Mouse (Mus musculus) lung, adult 2 months (tissue): ENCODE measurements around the gene Ppfia3. TPM values are rescaled to one million over a fixed set of nuclear protein-coding genes. Genes with fewer than 3 reads are reported as not detected.

Experiments used
- DNase-seq: peaks from one replicate; pipeline ENCODE4 v3.0.0; 2022
- H3K4me1 ChIP-seq: fragments of 200-500 bp; 2 replicates; pipeline ENCODE4 v1.6.1; 2011; ENCODE audit warnings: low read length; ENCODE audit not compliant: control insufficient read depth, insufficient read depth
- H3K4me3 ChIP-seq: fragments of 200-500 bp; replicated peaks from 2 replicates; pipeline ENCODE3; 2011; ENCODE audit warnings: low read depth, mild to moderate bottlenecking, control low read depth, low read length; ENCODE audit errors: extremely low read depth
- CTCF ChIP-seq: fragments of 200-500 bp; IDR thresholded peaks from 2 replicates; pipeline ENCODE4 v1.5.1; 2011; ENCODE audit warnings: mild to moderate bottlenecking, low read length, control low read depth; ENCODE audit not compliant: insufficient read depth
- POLR2A ChIP-seq: fragments of 200-500 bp; IDR thresholded peaks from 2 replicates; pipeline ENCODE4 v1.6.1; 2011; ENCODE audit warnings: low read depth, mild to moderate bottlenecking, control low read depth, low read length, borderline replicate concordance; ENCODE audit errors: extremely low read depth
- WGBS: fragments of 180-500 bp; shearing (Covaris S2); methylation state at CpG from one replicate; pipeline ENCODE4 v1.1.7; 2018; 5-methylcytosine and 5-hydroxymethylcytosine counted together
- polyA plus RNA-seq: library from polyadenylated mRNA; depleted of rRNA; stranded (reverse); fragments of >200 nt; gene quantifications from 2 replicates; pipeline ENCODE4 v1.2.3, GENCODE M21; 2012; rRNA removed

Ppfia3 gene
- 1.2 and 3.7 TPM in 2 replicates for polyA plus RNA-seq

DNA sequence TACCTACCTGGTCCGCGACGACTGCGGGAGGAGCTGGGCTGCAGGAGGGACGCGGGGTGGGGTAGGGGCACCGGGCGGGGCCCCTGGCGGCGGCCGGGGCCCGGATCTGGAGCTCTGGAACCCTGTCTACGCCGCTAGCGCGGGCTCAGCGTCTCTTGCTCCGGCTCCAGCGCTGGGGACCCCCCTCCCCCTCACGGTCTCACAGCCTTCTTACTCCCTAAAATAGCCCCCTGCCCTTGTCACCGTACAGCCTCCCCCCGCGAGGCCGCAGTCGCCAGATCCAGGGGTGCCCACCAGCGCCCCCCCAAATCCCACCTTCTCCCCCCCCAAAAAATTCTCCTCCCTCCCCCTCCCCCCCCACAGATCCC lies at the start of gene Ppfia3:
Gene Ppfia3, minus strand, starts transcription at position 368 of the 368 bp plus-strand sequence.
- 2% methylated on average over 26 of the region's 26 CpGs for WGBS
- Histone ChIP-seq H3K4me3 (peak within 1 kb of the TSS; percentile 76), H3K4me1 (no peaks in the 10 kb centered on the region; the same call in none of the 2 replicates)
- TF ChIP-seq POLR2A (no peak), CTCF (no peak)
- DNase-seq: no peak

DNA sequence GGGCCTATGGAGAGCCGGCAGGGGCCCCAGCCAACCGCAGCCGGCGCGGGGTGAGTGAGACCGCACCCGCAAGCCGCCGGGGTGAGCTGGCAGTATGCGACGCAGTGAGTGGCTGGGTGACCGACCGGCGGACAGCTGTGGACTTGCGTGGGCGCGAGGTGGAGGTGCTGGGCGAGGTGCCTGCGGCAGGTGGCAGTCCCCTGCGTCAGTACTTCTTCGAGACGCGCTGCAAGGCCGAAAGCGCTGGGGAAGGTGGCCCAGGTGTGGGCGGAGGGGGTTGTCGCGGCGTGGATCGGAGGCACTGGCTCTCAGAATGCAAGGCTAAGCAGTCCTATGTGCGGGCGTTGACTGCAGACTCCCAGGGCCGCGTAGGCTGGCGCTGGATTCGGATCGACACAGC lies 48.8 kb upstream of the Ppfia3 start:
- TF ChIP-seq POLR2A (no peak), CTCF (no peak)
- Histone ChIP-seq H3K4me3 (peak overlapping the region; percentile 6), H3K4me1 (peaks cover 4% of the 10 kb centered on the region; the same call in 1 of the 2 replicates)
- WGBS: 14% methylated on average over 37 of the region's 37 CpGs
- peak; percentile 32 for DNase-seq

DNA sequence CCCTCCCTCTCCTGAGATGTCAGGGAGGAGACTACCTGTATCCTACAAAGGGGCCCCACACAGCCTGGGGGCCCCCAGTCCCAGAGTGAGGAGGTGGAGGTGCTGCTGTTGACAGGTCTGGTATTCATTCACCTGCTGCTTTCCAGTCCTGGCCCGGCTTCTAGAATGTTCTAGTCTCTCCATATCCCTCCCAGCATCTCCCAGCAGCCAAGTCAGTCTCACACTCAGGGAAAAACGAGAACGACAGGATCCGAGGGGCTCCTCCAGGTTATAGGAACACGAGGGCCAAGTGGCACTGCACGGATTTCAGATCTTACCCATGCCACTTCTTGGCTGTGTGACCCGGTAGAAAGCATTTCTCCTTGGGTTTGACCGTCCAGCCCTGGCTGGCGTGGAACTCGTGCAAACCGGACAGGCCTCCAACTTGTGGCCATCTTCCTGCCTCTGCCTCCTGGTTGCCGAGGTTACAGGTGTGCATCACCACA lies 48.0 kb upstream of the Ppfia3 start:
- TF ChIP-seq POLR2A: no peak
- no peak for TF ChIP-seq CTCF
- DNase-seq: no peak
- 33% methylated on average over 12 of the region's 12 CpGs for whole genome bisulfite sequencing
- peaks cover 4% of the 10 kb centered on the region; the same call in 1 of the 2 replicates for H3K4me1 ChIP-seq
- H3K4me3 ChIP-seq: no peak overlapping the region

DNA sequence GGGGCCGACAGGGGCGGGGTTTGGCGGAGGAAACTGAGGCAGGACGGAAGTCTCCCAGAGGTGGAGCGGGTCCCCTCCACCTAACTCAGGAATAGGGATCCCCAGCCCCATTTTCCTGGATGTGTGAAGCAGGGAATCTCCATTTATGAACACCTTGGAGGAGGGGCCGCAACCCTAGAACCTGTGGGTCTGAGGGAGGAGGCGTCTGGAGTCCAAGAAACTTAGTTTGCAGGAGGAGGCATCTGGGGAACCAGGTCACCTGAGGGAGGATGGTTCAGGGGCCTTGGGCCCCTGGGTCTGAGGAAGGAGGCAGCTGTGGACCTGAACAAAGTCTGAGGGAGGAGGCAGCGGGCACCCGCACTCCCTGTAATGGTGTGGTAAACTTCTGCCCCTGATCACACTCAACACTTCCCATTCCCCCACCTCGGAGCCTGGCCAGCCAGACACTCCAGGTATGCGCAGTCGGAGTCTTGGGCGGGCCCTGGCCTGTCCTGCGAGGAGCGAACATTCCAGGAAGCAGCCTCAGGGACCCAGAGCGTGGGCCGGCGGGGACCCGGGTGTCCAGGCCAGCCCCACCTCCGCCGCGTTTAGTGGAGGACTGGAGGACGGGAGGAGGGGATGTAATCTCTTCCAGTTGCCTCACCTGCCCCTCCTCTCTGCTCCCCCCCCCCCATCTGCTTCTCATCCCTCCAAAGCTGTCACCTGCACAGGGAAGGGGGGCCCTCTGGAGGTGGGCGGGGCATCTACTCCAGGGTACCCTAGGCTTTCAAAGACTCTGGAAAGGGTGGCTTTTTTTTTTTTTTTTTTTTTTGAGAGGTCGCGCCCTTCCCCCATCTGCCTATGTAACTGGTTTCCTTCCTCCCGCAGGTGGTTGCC lies 47.3 kb upstream of the Ppfia3 start:
- peak; percentile 67 for DNase-seq
- Histone ChIP-seq H3K4me1 (peaks cover 4% of the 10 kb centered on the region; the same call in 1 of the 2 replicates), H3K4me3 (peak overlapping the region; percentile 10)
- 2% methylated on average over 27 of the region's 27 CpGs for WGBS
- TF ChIP-seq POLR2A: no peak
- TF ChIP-seq CTCF: no peak

DNA sequence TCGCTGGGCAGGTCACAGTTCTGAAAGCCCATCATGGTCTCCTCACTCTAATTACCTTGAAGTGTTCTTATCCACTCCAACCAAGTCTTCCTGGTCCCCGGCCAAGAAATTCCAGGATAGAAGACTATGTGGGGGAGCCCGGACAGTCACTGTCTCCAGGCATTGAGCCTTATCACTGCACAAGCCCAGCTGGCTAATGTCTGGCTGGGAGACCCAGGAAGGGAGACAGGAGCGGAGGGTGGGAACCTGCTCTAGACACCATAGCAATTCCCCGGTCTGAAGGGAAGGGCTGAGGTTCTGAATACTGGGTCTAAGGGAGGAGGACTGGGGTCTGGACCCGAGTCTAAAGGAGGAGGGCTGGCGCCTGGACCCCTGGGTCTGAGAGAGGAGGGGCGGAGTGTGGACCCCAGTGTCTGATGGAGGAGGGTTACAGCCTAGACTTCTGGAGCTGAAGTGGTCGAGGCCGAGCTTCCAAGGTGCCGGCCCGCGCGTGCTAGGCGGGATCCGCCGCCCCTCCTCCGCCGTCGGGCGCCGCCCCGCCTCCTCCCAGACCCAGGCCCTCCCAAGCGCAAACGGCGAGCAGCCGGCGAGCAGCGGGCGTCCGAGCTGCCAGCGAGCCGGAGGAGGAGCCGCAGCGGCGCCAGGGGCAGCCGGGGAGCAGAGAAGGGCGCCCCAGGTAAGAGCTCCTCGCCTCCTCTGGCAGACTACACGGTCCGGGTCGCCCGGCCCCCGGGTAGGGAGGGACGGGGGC lies 46.5 kb upstream of the Ppfia3 start, which contains the start of gene Ntf5:
Gene Ntf5, plus strand, starts transcription at position 583 of the 751 bp plus-strand sequence.
- TF ChIP-seq POLR2A: no peak
- no peak for TF ChIP-seq CTCF
- peaks cover 4% of the 10 kb centered on the region; the same call in 1 of the 2 replicates for H3K4me1 ChIP-seq
- peak within 1 kb of the TSS; percentile 10 for H3K4me3 ChIP-seq
- WGBS: 3% methylated on average over 45 of the region's 45 CpGs
- DNase-seq: no peak

DNA sequence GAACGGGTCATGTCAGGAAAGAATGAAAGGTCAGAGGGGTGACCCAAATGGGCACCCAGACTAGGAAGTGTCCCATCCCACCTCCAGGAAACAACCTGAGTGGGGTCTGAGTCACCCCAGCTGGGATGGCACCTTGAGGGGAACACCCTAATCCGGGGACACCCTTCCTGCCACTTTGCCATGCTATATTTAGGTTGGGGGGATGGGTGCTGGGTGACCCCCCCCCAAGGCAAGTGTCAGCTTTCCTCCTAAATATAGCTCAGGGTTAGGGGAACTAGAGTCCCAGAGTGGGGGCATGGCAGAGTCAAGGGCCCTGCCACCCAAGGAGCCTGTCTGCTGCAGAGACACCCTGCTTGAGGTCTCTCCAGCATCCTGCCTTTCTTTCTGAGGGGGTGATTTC lies 45.6 kb upstream of the Ppfia3 start:
- DNase-seq: no peak
- WGBS: 52% methylated on average over 2 of the region's 2 CpGs
- Histone ChIP-seq H3K4me1 (peaks cover 4% of the 10 kb centered on the region; the same call in 1 of the 2 replicates), H3K4me3 (no peak overlapping the region)
- TF ChIP-seq CTCF (no peak), POLR2A (no peak)

DNA sequence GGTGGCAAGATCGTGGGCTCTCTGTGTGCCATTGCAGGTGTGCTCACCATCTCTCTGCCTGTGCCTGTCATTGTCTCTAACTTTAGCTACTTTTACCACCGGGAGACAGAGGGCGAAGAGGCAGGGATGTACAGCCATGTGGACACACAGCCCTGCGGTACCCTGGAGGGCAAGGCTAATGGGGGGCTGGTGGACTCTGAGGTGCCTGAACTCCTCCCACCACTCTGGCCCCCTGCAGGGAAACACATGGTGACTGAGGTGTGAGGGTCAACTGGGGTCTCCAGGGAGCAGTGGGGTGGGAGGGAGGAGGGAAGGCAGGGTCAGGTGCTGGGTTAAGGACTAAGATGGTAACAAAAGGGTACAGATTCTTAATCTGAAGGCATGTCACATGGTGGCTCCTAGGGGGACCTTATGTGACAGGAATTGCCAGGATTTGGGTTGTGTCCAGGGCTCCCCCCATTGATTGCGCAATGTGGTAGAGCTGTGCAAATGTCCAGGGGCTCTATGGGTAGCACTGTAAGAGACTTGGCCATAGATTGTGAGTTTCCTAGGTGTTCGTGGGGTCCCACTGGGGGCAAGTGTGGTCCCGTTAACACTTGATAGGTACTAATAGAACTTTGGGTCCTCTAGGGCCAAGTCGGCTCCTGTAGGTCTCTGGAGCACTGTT lies 42.8 kb upstream of the Ppfia3 start:
- DNase-seq: no peak
- TF ChIP-seq CTCF (no peak), POLR2A (no peak)
- H3K4me1 ChIP-seq: peaks cover 6% of the 10 kb centered on the region; the same call in 1 of the 2 replicates
- 87% methylated on average over 8 of the region's 8 CpGs for WGBS
- no peak overlapping the region for H3K4me3 ChIP-seq

DNA sequence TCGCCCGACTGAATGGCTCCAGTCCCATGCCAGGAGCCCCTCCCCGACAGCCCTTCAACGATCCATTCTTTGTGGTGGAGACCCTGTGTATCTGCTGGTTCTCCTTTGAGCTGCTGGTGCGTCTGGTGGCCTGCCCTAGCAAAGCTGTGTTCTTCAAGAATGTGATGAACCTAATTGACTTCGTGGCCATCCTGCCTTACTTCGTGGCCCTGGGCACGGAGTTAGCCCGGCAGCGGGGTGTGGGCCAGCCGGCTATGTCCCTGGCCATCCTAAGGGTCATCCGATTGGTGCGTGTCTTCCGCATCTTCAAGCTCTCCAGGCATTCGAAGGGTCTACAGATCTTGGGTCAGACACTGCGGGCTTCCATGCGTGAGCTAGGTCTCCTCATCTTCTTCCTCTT lies 42.1 kb upstream of the Ppfia3 start:
- 88% methylated on average over 17 of the region's 17 CpGs for WGBS
- Histone ChIP-seq H3K4me1 (peaks cover 4% of the 10 kb centered on the region; the same call in 1 of the 2 replicates), H3K4me3 (no peak overlapping the region)
- TF ChIP-seq POLR2A: no peak
- TF ChIP-seq CTCF: no peak
- no peak for DNase-seq

DNA sequence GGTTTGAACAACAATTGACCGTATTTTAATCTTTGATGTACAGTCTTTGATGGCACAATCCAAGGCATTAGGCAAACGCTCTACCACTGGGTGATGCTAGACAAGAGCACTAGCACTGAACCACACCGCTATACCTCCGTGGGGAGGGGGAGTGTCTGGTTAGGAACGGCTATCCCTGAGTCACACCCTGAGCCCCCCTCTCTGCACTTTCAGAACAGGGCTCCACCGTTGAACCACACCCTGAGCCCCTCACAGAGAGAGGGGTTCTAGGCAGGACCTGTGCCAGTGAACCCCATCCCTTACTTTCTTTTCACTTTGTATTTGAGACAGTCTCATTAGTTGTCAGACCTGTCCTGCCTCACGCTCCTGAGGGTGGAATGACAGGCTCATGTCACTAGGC lies 41.5 kb upstream of the Ppfia3 start:
- no peak for DNase-seq
- Histone ChIP-seq H3K4me1 (peaks cover 4% of the 10 kb centered on the region; the same call in 1 of the 2 replicates), H3K4me3 (no peak overlapping the region)
- TF ChIP-seq CTCF (no peak), POLR2A (no peak)
- WGBS: 63% methylated on average over 7 of the region's 7 CpGs
